Mouse (Mus musculus) frontal cortex, postnatal 36 days (tissue): ENCODE measurements around the gene Trim9.

Experiments used
- DNase-seq, 2 experiments: peaks; one replicate each; pipeline ENCODE4 v3.0.0; 2022; ENCODE audit warnings: low spot score in 2 of 2

The Trim9 gene

GRCm38 (mm10) chr12:70214281-70214680 lies 133.1 kb downstream of the Trim9 start:
- no peak for DNase-seq

- no peak for DNase-seq
Measured at GRCm38 (mm10) chr12:70213601-70214000, 133.8 kb downstream of the Trim9 start.

- no peak for DNase-seq
Measured at GRCm38 (mm10) chr12:70212501-70212900, 134.9 kb downstream of the Trim9 start.

GRCm38 (mm10) chr12:70208214-70208613 lies 139.2 kb downstream of the Trim9 start:
- DNase-seq = no peak

- no peak for DNase-seq
Measured at GRCm38 (mm10) chr12:70204433-70204832, 143.0 kb downstream of the Trim9 start.

- no peak for DNase-seq
Measured at GRCm38 (mm10) chr12:70201926-70202529, 145.4 kb downstream of the Trim9 start.

GRCm38 (mm10) chr12:70196341-70196740 lies 151.1 kb downstream of the Trim9 start:
- no peak for DNase-seq

GRCm38 (mm10) chr12:70195426-70195825 lies 152.0 kb downstream of the Trim9 start:
- no peak for DNase-seq
